Mouse (Mus musculus) kidney, postnatal 25 days (tissue): ENCODE measurements around the gene Slc35c2.

Source experiments
- DNase-seq, 2 experiments: peaks; one replicate each; pipeline ENCODE4 v3.0.0; 2021; ENCODE audit warnings: mixed read lengths in 2 of 2

Gene Slc35c2

GRCm38 (mm10) chr2:165273589-165273988, 14.1 kb downstream of the Slc35c2 start:
- DNase-seq = no peak

DNA sequence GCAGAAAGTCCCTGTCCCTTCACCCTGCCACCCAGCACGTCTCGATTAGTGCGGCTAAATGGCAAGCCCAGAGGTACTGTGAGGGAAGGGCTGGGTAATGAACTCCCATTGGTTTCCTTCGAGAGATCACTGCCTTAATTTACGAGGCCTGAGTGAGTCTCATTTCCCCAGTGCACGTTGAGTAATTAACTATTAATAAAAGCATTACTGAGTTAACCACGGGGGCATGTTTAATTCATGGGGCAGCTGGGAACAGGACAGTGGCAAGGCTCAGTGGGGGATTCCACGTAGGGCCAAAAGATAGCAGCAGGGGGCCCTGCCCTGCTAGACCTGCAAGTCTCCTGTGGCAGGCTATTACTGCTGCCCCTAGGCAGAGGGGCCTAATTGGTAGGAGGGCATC, 16.3 kb downstream of the Slc35c2 start:
- DNase-seq = no peak

DNA sequence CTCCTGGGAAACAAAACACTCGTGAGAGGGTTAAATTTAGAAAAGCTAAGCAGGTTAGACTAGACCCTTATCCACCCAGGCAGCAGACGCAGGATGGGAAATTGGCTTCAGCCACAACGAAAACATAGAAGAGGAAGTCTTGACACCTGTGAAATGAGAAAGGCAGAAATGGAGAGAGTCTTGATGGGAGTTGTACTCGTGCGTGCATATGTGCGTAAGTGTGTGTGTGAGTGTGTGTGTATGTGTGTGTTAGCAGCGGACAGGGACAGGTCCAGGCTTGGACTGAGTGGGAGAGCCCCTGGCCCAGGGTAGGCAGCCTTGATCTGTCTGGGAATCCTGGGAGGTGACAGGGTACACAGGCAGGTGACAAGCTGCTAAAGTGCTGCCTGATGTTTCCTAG, 16.8 kb downstream of the Slc35c2 start:
- no peak for DNase-seq

DNA sequence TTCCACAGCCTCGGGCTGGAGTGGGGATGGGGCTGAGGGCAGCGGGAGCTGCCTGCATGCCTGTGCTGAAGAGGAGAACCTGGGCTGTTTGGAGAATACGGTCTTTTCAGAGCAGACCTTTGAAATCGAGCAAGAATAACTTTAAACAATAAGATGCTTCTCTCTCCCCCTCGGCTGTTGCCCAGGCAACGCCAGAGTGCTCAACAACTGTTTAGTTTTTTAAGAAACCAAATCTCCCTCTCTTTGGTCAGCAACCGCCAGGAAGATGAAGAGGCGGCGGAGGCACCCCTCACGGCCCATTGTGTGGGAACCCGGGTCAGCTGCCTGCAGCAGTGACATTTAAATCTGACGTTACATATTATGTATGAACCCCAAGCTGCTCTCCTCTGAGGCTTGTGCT, 20.9 kb downstream of the Slc35c2 start:
- no peak for DNase-seq

DNA sequence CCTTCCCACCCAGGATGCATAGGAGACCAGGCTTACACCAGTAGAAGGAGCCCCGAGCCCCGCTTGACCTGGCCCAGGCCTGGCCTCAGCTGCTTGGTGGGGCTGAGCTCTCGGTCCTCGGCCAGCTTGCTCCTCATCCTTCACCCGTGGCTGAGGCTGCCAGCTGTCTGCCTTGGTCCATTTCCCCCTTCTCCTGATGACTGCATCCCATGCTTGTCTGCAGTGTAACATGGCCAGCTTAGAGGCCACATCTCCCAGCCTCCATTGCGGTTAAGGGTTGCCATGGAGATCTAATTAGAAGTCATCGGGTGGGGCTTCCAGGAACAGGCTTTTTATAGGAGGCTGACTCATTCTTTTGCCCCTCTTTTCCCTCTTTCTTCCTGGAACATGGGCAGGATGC, 23.8 kb downstream of the Slc35c2 start:
- DNase-seq = no peak

GRCm38 (mm10) chr2:165262274-165262990, 25.2 kb downstream of the Slc35c2 start:
- DNase-seq = no peak

GRCm38 (mm10) chr2:165259859-165260258, 27.8 kb downstream of the Slc35c2 start:
- no peak for DNase-seq

DNA sequence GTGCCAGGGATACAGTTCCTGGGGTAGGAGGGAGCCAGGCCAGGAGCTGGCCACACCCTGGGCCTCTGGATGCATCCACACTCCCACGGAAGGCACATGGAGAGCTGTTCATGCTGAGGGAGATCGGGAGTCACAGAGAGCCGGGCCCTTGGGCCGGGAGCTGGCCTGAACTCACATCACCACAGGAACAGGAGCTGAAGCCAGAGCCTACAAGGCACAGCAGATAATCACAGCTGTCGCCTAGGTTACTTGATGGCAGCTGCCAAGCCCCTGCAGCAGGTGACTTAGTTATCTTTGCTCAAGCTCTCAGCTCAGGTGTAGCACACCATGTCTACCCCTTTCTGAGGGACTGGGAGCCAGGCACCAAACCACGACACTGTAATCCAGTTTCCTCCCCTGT, 29.3 kb downstream of the Slc35c2 start:
- no peak for DNase-seq

- no peak for DNase-seq
These were observed 30.4 kb downstream of the Slc35c2 start for GRCm38 (mm10) chr2:165257151-165257834.

DNA sequence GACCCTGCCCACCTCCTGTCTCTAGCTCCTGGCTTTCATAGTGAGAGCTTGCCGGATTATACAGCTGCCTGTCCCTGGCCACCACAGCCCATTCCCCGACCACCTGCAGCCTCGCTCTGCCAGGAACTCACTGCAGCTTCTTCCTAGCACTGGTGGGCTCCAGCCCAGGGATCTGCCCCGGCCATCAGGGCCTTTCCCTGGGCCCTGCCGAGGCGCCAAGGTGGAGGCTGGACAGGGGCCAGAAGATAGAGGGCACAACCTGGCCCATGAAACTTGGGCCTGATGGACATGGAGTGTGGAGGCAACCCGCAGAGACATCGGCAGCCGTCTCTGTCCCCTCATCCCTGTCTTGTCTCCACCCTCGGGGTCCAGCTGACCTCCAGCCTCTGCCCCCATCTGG, 31.5 kb downstream of the Slc35c2 start:
- no peak for DNase-seq

- no peak for DNase-seq
These were observed 33.8 kb downstream of the Slc35c2 start for GRCm38 (mm10) chr2:165253867-165254266.

DNA sequence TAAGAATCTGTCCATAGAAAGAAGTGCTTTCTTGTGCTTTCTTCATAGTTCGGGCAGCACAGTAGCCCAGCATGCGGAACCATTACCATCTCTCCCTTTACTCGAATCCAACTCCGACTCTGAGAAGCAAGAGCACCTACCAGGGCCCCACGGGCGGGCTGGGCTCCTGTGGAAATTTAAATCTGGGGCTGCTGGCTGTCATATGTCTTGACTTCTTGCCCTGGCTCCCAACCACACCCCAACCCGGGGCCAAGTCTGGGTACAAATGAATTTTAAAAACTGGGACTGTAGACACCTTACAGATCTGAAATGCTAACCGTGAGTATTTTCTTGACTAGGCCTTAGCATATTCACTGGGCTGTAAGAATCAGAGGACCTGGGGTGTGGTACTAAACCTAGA, 34.4 kb downstream of the Slc35c2 start:
- DNase-seq = no peak

GRCm38 (mm10) chr2:165252801-165253200, 34.9 kb downstream of the Slc35c2 start:
- no peak for DNase-seq

DNA sequence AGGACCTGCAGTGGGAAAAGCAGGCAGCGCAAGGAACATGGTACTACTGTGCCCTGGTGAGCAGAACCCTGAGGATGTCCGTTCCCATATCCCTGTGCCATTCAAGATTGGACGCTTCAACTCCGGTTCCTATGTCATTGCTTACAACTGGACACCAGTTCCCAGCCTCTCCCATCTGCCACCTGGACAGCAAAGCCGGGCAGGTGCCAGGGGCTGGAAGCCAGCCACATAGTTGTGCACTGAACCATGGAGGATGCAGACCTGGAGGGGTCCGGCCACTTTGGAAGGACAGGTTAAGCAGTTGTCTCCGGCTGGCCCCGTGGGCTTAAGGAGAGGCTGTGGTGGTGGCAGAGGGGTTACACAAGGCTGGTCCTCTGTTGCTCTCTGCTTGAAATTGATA, 35.3 kb downstream of the Slc35c2 start:
- peak; percentile 67 to 80 for DNase-seq

- DNase-seq = no peak
These were observed 36.8 kb downstream of the Slc35c2 start for GRCm38 (mm10) chr2:165250903-165251302.

GRCm38 (mm10) chr2:165248967-165249366, 38.7 kb downstream of the Slc35c2 start:
- DNase-seq = no peak

DNA sequence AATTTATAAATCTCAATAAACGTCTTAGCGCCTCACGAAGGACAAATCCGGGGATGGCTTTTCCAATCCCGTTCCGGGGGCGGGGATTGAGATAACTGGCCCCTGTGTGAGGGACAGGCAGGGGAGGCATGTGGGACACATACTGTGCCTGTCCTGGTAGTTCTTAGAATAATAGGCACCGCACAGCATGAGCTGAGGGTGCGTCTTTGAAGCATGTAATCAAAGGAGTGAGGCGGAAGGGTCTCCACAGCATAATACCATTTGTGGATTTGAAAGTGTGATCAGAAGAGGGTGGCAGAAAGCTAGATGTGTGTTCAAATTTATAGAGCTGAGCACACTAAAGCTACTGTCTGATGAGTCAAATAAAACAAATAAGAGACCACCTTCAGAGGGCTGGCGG, 41.3 kb downstream of the Slc35c2 start:
- DNase-seq = no peak

GRCm38 (mm10) chr2:165243122-165243720, 44.4 kb downstream of the Slc35c2 start:
- no peak for DNase-seq

GRCm38 (mm10) chr2:165242575-165242974, 45.1 kb downstream of the Slc35c2 start:
- no peak for DNase-seq

- DNase-seq = no peak
These were observed 45.9 kb downstream of the Slc35c2 start for GRCm38 (mm10) chr2:165241786-165242185.

- DNase-seq = no peak
These were observed 47.3 kb downstream of the Slc35c2 start for GRCm38 (mm10) chr2:165240371-165240770.

DNA sequence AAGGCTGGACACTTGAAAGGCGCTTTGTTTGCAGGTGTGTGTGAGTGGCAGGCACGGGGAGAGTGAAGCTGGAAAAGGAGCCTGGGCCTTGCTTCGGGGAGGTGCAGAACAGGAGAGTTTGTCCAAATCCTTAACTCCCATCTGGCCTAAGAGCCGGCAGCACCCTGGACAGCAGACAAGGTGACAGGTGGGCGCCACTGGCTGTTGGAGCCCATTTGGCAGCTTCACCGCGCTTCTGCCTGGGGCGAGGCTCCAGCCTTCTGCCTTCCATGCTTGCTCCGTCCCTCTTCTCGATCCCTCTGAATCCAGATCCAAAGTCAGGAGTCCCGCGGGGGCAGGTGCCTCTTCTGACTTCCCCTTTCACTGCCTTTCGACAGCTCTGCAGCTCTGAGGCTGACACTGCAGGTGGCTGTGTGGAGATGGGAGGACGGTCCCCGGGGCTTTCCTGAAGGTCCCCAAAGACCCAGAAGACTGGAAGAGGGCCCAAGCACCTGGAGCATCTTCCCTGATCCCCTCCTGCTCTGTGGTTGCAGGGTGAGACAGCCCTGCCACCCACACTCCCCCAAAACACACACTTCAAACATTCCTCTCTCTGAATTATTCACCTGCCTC, 48.0 kb downstream of the Slc35c2 start:
- DNase-seq = no peak

GRCm38 (mm10) chr2:165238416-165239145, 49.1 kb downstream of the Slc35c2 start:
- no peak for DNase-seq
